Mouse (Mus musculus) CH12.LX (cell line): ENCODE measurements around the gene Fcer2a. TPM values are rescaled to one million over a fixed set of nuclear protein-coding genes. Genes with fewer than 3 reads are reported as not detected.

Experiments
- DNase-seq: peaks from one replicate; pipeline ENCODE4 v3.0.0-alpha.2; 2013; ENCODE audit errors: extremely low read depth
- H3K27ac ChIP-seq: 2 replicates; pipeline ENCODE4 v1.5.1; 2012; ENCODE audit warnings: low read depth, mild to moderate bottlenecking, control low read depth, moderate library complexity; ENCODE audit not compliant: insufficient read depth
- H3K27me3 ChIP-seq: replicated peaks from 2 replicates; pipeline ENCODE3; 2012; ENCODE audit warnings: inconsistent platforms
- H3K36me3 ChIP-seq, 2 experiments: replicated peaks in 1 of 2; 2 replicates each; pipeline versions ENCODE3 to v1.6.1; 2012; ENCODE audit warnings: inconsistent platforms in 1 of 2, low read length in 1 of 2, mild to moderate bottlenecking in 1 of 2, mixed read lengths in 1 of 2, moderate library complexity in 1 of 2; ENCODE audit not compliant: control insufficient read depth in 1 of 2, insufficient read depth in 1 of 2
- H3K4me1 ChIP-seq, 2 experiments: 2 replicates each; pipeline ENCODE4 v1.6.1; 2012; ENCODE audit warnings: inconsistent platforms in 1 of 2, moderate library complexity in 1 of 2; ENCODE audit not compliant: insufficient read depth in 2 of 2, control insufficient read depth in 1 of 2
- H3K4me2 ChIP-seq: 2 replicates; pipeline ENCODE4 v1.6.1; 2012; ENCODE audit warnings: low read depth, mild to moderate bottlenecking, control low read depth; ENCODE audit not compliant: poor library complexity, insufficient read depth, severe bottlenecking
- H3K4me3 ChIP-seq, 3 experiments: fragments of 150-350 bp in 1 of 3; sonication (generic) in 1 of 3; replicated peaks in 1 of 3; 2 replicates each; pipeline versions ENCODE3 to v1.5.1; 2011 to 2012; ENCODE audit warnings: low read depth in 2 of 3, low read length in 2 of 3, mild to moderate bottlenecking in 2 of 3, moderate library complexity in 2 of 3, control low read depth in 1 of 3, improper control_type of control experiment in 1 of 3, inconsistent platforms in 1 of 3, mixed read lengths in 1 of 3; ENCODE audit not compliant: poor library complexity in 1 of 3
- H3K79me2 ChIP-seq: replicated peaks from 2 replicates; pipeline ENCODE4 v1.6.1; 2012; ENCODE audit warnings: mild to moderate bottlenecking, moderate library complexity; ENCODE audit not compliant: control insufficient read depth, poor library complexity, insufficient read depth, severe bottlenecking; ENCODE audit errors: extremely low read depth
- H3K9ac ChIP-seq: 2 replicates; pipeline ENCODE4 v1.6.1; 2012; ENCODE audit warnings: low read depth, mild to moderate bottlenecking, control low read depth, moderate library complexity; ENCODE audit not compliant: insufficient read depth
- H3K9me3 ChIP-seq: replicated peaks from 2 replicates; pipeline ENCODE3; 2012; ENCODE audit warnings: low read length, inconsistent platforms, mixed read lengths
- E2F4 ChIP-seq: IDR thresholded peaks from 2 replicates; pipeline ENCODE4 v1.6.1; 2011; ENCODE audit warnings: low read depth, low read length, improper control_type of control experiment; ENCODE audit not compliant: insufficient replicate concordance
- ELF1 ChIP-seq: IDR thresholded peaks from 2 replicates; pipeline ENCODE4 v1.6.1; 2014; ENCODE audit warnings: low read depth, mild to moderate bottlenecking, inconsistent platforms, low read length, improper control_type of control experiment
- EP300 ChIP-seq: IDR thresholded peaks from 2 replicates; pipeline ENCODE4 v1.6.1; 2011; ENCODE audit warnings: low read length, improper control_type of control experiment
- MAFK ChIP-seq: IDR thresholded peaks from 2 replicates; pipeline ENCODE4 v1.6.1; 2011; ENCODE audit warnings: low read length, improper control_type of control experiment; ENCODE audit not compliant: insufficient replicate concordance
- MAX ChIP-seq: IDR thresholded peaks from 2 replicates; pipeline ENCODE4 v1.6.1; 2011; ENCODE audit warnings: low read length, improper control_type of control experiment
- MEF2A ChIP-seq: IDR thresholded peaks from 2 replicates; pipeline ENCODE4 v1.6.1; 2014; ENCODE audit warnings: low read depth, mild to moderate bottlenecking, inconsistent platforms, low read length, improper control_type of control experiment, borderline replicate concordance
- MXI1 ChIP-seq: IDR thresholded peaks from 2 replicates; pipeline ENCODE4 v1.6.1; 2011; ENCODE audit warnings: mild to moderate bottlenecking, low read depth, low read length, improper control_type of control experiment
- MYC ChIP-seq: IDR thresholded peaks from 2 replicates; pipeline ENCODE4 v1.6.1; 2011; ENCODE audit warnings: low read depth, mild to moderate bottlenecking, improper control_type of control experiment, low read length
- NELFE ChIP-seq: IDR thresholded peaks from 2 replicates; pipeline ENCODE4 v1.6.1; 2011; ENCODE audit warnings: low read depth, low read length, improper control_type of control experiment
- POLR2A ChIP-seq: IDR thresholded peaks from 2 replicates; pipeline ENCODE4 v1.6.1; 2011; ENCODE audit warnings: low read depth, mild to moderate bottlenecking, improper control_type of control experiment, low read length
- POLR2AphosphoS2 ChIP-seq: IDR thresholded peaks from 2 replicates; pipeline ENCODE4 v1.6.1; 2011; ENCODE audit warnings: low read depth, low read length, improper control_type of control experiment
- RAD21 ChIP-seq: IDR thresholded peaks from 2 replicates; pipeline ENCODE4 v1.6.1; 2011; ENCODE audit warnings: low read depth, mild to moderate bottlenecking, low read length, improper control_type of control experiment, moderate library complexity
- SIN3A ChIP-seq: IDR thresholded peaks from 2 replicates; pipeline ENCODE4 v1.6.1; 2012; ENCODE audit warnings: low read length, improper control_type of control experiment, inconsistent platforms
- SMC3 ChIP-seq: IDR thresholded peaks from 2 replicates; pipeline ENCODE4 v1.6.1; 2011; ENCODE audit warnings: low read depth, low read length, improper control_type of control experiment
- TBP ChIP-seq: conservative IDR thresholded peaks from 2 replicates; pipeline ENCODE4 v1.6.1; 2011; ENCODE audit warnings: low read depth, low read length, improper control_type of control experiment
- UBTF ChIP-seq: IDR thresholded peaks from 2 replicates; pipeline ENCODE4 v1.6.1; 2012; ENCODE audit warnings: low read depth, mild to moderate bottlenecking, inconsistent platforms, low read length, improper control_type of control experiment, moderate library complexity
- USF1 ChIP-seq: IDR thresholded peaks from 2 replicates; pipeline ENCODE4 v1.6.1; 2014; ENCODE audit warnings: low read depth, mild to moderate bottlenecking, inconsistent platforms, low read length, improper control_type of control experiment
- ZKSCAN1 ChIP-seq: IDR thresholded peaks from 2 replicates; pipeline ENCODE4 v1.6.1; 2012; ENCODE audit warnings: low read depth, inconsistent platforms, low read length, improper control_type of control experiment, borderline replicate concordance
- ZMIZ1 ChIP-seq: IDR thresholded peaks from 2 replicates; pipeline ENCODE4 v1.6.1; 2012; ENCODE audit warnings: low read depth, mild to moderate bottlenecking, inconsistent platforms, low read length, improper control_type of control experiment
- dilution Hi-C: fragments of 300-500 bp; cut with MboI; formaldehyde crosslinking; loops from 2 replicates; pipeline ENCODE4 v1.14.3; 2020; ENCODE audit warnings: low sequenced_read_pairs; ENCODE audit not compliant: extremely low pct_unique_long_range_greater_than_20kb, extremely low pct_ligation_motif_present
- in situ Hi-C: fragments of 300-500 bp; cut with MboI; formaldehyde crosslinking; loops from 3 replicates; pipeline ENCODE4 v1.14.3; 2019; ENCODE audit warnings: low sequenced_read_pairs, low pct_ligation_motif_present, low pct_unique_long_range_greater_than_20kb, mixed read lengths
- polyA plus RNA-seq: library from polyadenylated mRNA; unstranded; fragments of >175 nt; gene quantifications from 2 replicates; pipeline ENCODE4 v1.2.1, GENCODE M21; 2012; ENCODE audit warnings: low read depth; ENCODE audit not compliant: insufficient read length
- total RNA-seq, 2 experiments: library from RNA; depleted of rRNA; stranded (reverse); fragments of 300-350 nt in 1 of 2; fragments of >200 nt in 1 of 2; gene quantifications; 2 replicates each; pipeline ENCODE4 v1.2.3; 2012 to 2014

Fcer2a gene
- total and polyA plus RNA-seq, 3 experiments: 1.5 to 15.6 (median 3.7) TPM

- in situ Hi-C loops: loop anchor here (10.0 kb wide), 2 partner anchors 214 to 324 kb away; partner anchors contain the start of genes A430078G23Rik and Pex11g
Observed at GRCm38 (mm10) chr8:3678831-3679230, 15.1 kb downstream of the Fcer2a start.

DNA sequence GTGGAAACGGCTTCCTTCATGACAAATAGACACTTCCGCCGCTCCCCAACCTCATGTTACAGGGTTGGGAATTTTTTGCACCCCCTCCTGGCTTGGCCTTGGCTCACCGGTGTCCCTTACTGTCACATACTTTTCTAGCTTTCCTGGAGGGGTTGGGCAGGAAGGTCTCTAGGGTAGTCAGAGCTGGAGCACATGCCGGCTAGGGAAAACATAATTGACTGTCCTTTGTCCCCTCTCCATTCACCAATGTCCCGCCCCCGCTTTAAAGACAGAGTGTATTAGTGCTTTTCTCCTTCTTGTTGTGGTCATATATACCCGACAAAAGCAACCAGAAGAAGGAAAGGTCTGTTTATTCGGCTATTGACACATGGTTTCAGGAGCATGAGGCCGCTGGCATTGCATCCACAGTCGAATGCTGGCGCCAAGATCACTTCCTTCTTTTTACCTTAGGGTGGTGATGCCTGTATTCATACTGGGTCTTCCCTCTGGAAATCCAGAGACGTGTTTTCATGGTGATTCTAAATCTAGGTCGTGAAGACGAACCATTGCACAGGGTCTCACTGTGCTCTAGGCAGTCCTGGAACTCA, 16.9 kb downstream of the Fcer2a start:
- Histone ChIP-seq H3K9ac (peak overlapping the region; percentile 99), H3K27me3 (peaks cover 25% of the 10 kb centered on the region), H3K4me3 (peak overlapping the region; percentile 70 to 97 (median 95)), H3K79me2 (peaks cover 21% of the 10 kb centered on the region; the same call in 1 of the 2 replicates), H3K27ac (no peak overlapping the region), H3K4me2 (peak overlapping the region; percentile 76), H3K4me1 (peaks cover 0 to 40% of the 10 kb centered on the region in 2 experiments; a peak in 2 of 4 replicates), H3K36me3 (peaks cover 21 to 37% of the 10 kb centered on the region in 2 experiments), H3K9me3 (no peaks in the 10 kb centered on the region)
- DNase-seq: peak; percentile 33
- dilution Hi-C loops: no loop called here
- TF ChIP-seq TBP (no peak), ELF1 (0 out of 2 replicates have a peak, but pooled peaks have one; percentile 14), MAFK (no peak), POLR2AphosphoS2 (no peak), MXI1 (peak; percentile 71), EP300 (0 out of 2 replicates have a peak, but pooled peaks have one; percentile 33), MYC (peak; percentile 58; the same call in 1 of the 2 replicates), POLR2A (0 out of 2 replicates have a peak, but pooled peaks have one; percentile 27), SIN3A (no peak), ZMIZ1 (peak; percentile 29; the same call in 1 of the 2 replicates), MAX (peak; percentile 78), NELFE (no peak), E2F4 (0 out of 2 replicates have a peak, but pooled peaks have one; percentile 55)
- in situ Hi-C loops: loop anchor here (10.0 kb wide), 2 partner anchors 212 to 322 kb away; partner anchors contain the start of genes A430078G23Rik and Pex11g

More at GRCm38 (mm10) chr8:3678831-3679230, 15.1 kb downstream of the Fcer2a start:
- Histone ChIP-seq H3K79me2 (peaks cover 21% of the 10 kb centered on the region; the same call in 1 of the 2 replicates), H3K36me3 (peaks cover 21 to 54% of the 10 kb centered on the region in 2 experiments), H3K9me3 (no peaks in the 10 kb centered on the region), H3K9ac (no peak overlapping the region), H3K27ac (no peak overlapping the region), H3K27me3 (peaks cover 11% of the 10 kb centered on the region), H3K4me2 (no peak overlapping the region), H3K4me1 (peaks cover 1 to 45% of the 10 kb centered on the region in 2 experiments; a peak in 2 of 4 replicates), H3K4me3 (no peak overlapping the region)
- no peak for DNase-seq
- TF ChIP-seq MAFK (no peak), ZKSCAN1 (no peak), RAD21 (no peak), MEF2A (no peak), UBTF (no peak), MYC (no peak), SMC3 (no peak), USF1 (no peak)
- dilution Hi-C loops: no loop called here
